Mouse (Mus musculus): ENCODE data around the gene Ptprr.

- TF ChIP-seq POLR2A (IDR thresholded peaks at IDR 0.05; ENCODE audit: low read depth, low read length) (no peak), CTCF (conservative IDR thresholded peaks at IDR 0.05; ENCODE audit: insufficient read depth, insufficient read length, low read depth, low read length) (no peak)
Observed at GRCm38 (mm10) chr10:116205580-116206358, 187.8 kb downstream of the Ptprr start.
